Mouse (Mus musculus) layer of hippocampus, postnatal 10 days (tissue): ENCODE data around the gene Gm7029. TPM values are rescaled to one million over a fixed set of nuclear protein-coding genes. Genes with fewer than 3 reads are reported as not detected.

Experiments
- DNase-seq, 2 experiments: peaks; one replicate each; pipeline ENCODE4 v3.0.0; 2021; ENCODE audit warnings: low spot score in 2 of 2
- microRNA-seq, 2 experiments: library from miRNA; unstranded; fragments of <30 nt; microRNA quantifications; one replicate each; pipeline ENCODE4 v1.2.0; 2021
- total RNA-seq, 2 experiments: library from RNA; stranded (reverse); gene quantifications; 2 replicates each; pipeline ENCODE4 v1.2.3; 2021

Gene Gm7029
- total RNA-seq, 2 experiments from 2014 or later = not detected

- DNase-seq = no peak
These were observed 39.6 kb downstream of the Gm7029 start for GRCm38 (mm10) chr17:33913264-33913663.

GRCm38 (mm10) chr17:33913905-33914304 is 40.3 kb downstream of the Gm7029 start:
- DNase-seq = no peak

DNA sequence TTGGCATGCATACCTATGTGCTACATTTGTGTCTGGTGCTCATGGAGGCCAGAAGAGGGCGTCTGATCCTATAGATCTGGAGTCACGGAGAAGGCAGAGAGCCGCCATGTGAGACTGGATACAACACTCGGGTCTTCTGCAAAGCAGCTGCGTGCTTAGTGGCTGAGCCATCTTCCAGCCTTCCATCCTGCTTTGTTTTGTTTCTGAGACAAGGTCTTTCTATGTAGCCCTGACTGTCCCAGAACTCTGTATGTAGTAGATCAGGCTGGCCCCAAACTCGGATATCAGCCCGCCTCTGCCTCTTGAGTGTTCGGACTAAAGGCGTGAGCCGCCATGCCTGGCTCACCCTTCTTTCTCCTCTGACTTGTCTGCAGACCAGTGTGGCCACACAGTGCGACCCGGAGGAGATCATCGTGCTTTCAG is 41.3 kb downstream of the Gm7029 start:
- peak in 1 of 2 experiments; percentile 12 for DNase-seq

DNA sequence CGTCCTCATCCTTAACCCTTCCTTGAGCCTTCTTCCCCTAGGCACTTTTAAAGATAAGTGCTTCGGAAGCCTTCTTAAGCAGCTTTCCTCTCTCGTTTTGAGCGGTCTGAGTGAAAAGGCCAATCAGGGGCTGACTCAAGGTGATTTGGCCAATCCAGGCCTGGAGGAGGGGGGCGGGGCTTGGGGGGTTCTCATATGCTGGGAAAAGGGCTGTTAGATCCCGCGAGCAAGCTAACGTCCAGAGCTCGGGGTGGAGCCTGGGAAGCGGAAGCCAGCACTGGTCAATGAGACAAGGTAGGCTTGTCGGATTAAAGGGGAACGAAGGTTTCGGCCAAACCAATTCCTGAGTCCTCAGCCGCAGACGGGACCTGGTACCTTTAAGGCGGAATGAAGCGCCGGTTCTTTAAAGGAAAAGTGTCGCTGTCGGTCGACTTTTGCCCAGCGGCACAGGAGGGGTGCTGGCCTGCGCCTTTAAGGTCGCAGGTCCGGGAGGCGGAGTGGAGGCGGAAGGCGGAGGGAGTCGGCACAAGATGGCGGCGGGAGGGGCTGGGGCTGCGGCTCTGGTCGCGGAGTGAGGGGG is 42.1 kb downstream of the Gm7029 start, which contains the start of the genes Tapbp and Zbtb22:
Gene Tapbp (plus strand): TSS at position 229 of the 580 bp plus-strand sequence.
Gene Zbtb22 (plus strand): TSS at position 234 of the 580 bp plus-strand sequence.
- peak; percentile 93 to 96 for DNase-seq

DNA sequence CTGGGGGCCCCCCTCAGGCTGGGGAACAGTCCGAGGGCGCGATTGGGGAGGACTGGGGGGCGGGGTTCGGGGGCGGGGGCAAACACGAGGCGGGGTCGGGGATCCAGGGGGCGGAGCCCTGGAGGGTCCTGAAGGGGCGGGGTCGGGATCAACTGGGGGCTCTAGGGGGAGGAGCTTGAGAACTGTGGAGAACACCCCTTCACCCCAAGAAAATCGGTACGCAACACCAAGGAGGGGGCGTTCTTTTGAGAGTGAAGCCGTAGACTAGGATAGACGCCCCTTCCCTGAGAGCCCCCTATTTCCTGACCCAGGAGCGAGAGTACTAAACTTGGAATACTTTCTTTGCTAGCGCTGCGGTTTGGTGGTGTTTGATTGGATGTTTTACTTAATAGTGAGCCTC is 42.7 kb downstream of the Gm7029 start:
- no peak for DNase-seq

DNA sequence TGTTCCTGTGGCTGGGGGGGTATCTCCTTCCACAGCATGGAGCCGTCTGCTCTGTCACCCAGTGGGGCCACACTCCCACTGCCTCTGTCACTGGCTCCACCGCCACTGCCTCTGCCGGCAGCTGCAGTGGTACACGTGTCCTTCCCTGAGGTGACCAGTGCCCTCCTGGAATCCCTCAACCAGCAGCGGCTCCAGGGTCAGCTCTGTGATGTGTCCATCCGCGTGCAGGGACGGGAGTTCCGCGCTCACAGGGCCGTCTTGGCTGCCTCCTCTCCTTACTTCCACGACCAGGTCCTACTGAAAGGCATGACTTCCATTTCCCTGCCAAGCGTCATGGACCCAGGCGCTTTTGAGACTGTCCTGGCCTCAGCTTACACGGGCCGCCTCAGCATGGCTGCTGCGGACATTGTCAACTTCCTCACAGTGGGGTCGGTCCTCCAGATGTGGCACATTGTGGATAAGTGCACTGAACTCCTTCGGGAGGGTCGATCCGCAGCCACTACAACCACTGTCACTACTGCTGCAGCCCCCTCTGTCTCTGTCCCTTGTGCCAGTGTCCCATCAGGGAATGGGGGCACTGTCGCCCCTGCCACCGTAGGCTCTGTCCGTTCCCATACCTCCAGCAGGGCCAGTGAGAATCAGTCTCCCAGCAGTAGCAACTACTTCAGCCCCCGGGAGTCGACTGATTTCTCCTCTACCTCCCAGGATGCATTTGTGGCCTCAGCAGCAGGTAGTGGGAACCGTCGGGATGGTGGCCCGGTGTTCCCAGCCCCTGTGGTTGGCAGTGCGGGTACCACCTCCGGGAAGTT is 43.4 kb downstream of the Gm7029 start:
- peak in 1 of 2 experiments; percentile 20 for DNase-seq

DNA sequence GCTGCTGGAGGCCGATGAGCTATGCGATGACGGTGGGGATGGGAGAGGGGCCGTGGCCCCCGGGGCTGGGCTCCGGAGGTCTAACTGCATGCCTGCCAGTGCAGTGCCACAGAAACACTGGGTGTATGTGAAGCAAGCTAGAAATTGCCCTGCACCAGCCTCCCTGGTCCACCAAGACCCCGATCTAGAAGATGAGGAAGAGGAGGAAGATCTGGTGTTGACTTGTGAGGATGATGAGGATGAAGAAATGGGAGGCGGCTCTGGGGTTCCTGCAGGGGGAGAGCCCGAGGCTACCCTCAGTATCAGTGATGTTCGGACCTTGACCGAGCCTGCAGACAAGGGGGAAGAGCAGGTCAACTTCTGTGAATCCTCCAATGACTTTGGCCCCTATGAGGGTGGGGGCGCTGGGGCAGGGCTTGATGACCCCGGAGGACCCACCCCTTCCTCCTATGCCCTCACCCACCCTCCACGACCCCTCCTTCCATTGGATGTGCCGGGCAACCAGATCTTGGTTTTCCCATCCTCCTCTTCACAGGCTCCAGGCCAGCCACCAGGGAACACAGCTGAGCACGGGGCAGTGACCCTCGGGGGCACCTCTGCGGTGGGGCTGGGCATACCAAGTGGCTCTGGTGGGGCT is 44.1 kb downstream of the Gm7029 start:
- DNase-seq = peak in 1 of 2 experiments; percentile 20

- no peak for DNase-seq
These were observed 44.9 kb downstream of the Gm7029 start for GRCm38 (mm10) chr17:33918293-33919203.

DNA sequence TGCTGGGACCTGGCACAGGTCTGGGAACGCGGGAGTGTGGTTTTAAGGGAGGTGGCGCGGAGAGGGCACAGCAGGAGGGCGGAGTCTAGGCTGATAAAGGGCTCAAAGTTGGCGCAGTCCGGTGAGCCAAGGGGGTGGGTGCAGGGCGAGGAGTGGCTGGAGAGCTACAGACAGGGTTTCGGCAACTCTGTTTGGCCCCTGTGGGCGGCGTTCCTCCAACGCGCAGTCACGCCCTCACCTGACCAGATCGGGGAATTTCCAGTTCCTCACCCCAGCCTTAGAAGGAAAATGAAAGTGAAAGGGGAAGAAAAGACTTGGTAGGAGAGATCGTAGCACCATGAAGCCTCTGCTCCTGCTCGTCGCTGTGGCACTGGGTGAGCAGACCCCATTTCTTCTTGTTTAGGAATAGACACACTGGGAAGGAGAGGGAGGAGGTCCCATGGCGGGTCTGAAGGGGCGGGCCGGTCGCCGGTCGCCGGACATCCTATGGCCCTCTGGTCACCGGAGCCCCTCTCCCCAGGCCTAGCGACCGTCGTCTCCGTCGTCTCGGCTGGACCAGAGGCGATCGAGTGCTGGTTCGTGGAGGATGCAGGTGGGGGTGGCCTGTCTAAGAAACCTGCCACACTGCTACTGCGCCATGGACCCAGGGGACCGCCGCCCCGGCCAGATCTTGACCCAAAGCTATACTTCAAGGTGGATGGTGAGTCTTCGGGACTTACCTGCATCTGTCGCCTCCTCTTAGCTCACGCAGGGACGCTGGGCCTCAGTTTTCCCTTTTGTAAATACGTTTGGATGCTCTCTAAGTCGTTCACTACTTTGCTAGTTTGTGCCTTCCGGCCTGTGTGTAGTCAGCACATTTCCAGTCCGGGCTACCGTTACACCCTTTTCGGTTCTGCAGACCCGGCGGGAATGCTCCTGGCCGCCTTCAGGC is 46.0 kb downstream of the Gm7029 start:
- DNase-seq = peak in 1 of 2 experiments; percentile 57

DNA sequence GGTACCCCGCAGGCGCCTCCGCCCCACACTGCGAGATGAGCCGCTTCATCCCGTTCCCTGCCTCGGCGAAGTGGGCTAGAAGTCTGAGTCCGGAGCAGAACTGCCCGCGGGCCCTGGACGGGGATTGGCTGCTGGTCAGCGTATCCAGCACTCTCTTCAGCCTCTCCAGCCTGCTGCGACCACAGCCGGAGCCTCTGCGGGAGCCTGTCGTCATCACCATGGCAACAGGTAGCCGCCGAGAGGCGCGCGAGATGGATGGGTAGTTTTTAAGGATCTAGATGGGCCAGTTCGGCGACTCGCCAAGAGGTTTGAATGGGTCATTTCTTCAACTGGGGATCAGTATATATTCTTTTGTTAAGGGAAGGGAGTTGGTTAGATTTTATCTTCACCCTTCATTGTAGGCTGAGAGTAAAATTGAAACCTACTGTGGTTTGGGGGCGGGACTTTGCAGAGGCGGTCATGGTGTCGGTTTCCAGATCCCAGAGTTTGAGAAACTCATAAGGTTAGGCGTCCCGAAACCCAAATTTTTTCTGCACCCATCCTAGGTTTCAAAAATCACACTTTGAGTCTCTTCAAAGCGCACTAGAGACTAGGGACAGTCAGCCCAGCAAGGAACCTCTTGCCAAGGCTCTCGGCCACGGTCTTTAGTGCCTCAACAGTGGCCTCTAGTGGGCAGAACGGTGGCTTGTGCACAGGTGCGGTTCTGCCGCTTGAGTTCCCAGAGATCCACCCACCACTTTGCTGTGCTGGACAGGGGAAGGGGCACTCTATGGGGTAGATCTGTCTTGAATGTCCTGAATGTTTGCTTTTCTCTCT is 46.9 kb downstream of the Gm7029 start:
- peak; percentile 84 to 86 for DNase-seq

DNA sequence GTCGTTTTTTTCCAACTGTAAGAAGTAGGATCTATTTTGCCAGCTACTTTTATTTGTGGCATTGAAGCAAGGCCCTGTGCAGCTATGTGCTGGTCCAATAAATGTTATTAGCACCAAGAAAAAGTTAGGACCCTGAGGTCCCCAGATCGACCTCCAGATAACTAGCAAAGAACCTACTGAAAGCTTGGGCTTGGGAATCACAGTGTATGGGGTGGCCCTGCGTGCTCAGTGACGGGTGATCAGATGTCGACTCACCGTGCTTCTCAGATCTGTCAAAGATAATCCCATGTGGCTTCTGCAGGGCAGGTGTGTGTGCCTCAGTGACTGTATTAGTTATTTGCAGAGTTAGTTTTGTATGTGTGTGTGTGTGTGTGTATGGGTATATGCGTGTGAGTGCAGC is 47.7 kb downstream of the Gm7029 start:
- DNase-seq = no peak

Small RNAs within 50 kb of the gene (microRNA-seq; reads per million reads assigned to microRNA genes)
- 0 reads per million in 2 experiments for gene Gm27740

Other genes with a start within 250 kb of the Gm7029 start
- gene Zfp414, start 244.7 kb upstream of the Gm7029 start, total RNA-seq = 10 to 100 TPM; 48.0 to 53.1 TPM
- gene Pram1, start 235.8 kb upstream of the Gm7029 start, total RNA-seq = under 1 TPM in 1 of 2 experiments, not detected in 1; 0.27 TPM
- 100 to 1,000 TPM; 138 to 167 TPM for gene Hnrnpm, start 187.0 kb upstream of the Gm7029 start, total RNA-seq
- gene March2, start 155.2 kb upstream of the Gm7029 start, total RNA-seq = 10 to 100 TPM; 74.1 to 76.0 TPM
- 100 to 1,000 TPM; 252 to 307 TPM for gene Rab11b, start 113.3 kb upstream of the Gm7029 start, total RNA-seq
- gene Angptl4, start 92.0 kb upstream of the Gm7029 start, total RNA-seq = 1 to 10 TPM; 6.9 to 9.5 TPM
- gene Kank3, start 63.3 kb upstream of the Gm7029 start, total RNA-seq = 10 to 100 TPM; 38.0 to 51.2 TPM
- 100 to 1,000 TPM; 919 to 984 TPM for gene Rps28, start 49.3 kb upstream of the Gm7029 start, total RNA-seq
- gene Ndufa7, start 49.3 kb upstream of the Gm7029 start, total RNA-seq = 100 to 1,000 TPM; 244 to 245 TPM
- gene Cd320, start 30.7 kb upstream of the Gm7029 start, total RNA-seq = 10 to 100 TPM; 25.1 to 27.1 TPM
- gene Kifc1, start 16.8 kb downstream of the Gm7029 start, total RNA-seq = 1 to 10 TPM; 5.6 to 6.8 TPM
- gene Platr17, start 31.3 kb downstream of the Gm7029 start, total RNA-seq = 1 to 10 TPM in 1 of 2 experiments, under 1 TPM in 1; 0.87 to 1.1 TPM
- gene Daxx, start 35.6 kb downstream of the Gm7029 start, total RNA-seq = 10 to 100 TPM; 23.9 to 29.6 TPM
- 10 to 100 TPM; 36.3 to 40.7 TPM for gene Tapbp, start 42.1 kb downstream of the Gm7029 start, total RNA-seq
- gene Zbtb22, start 42.1 kb downstream of the Gm7029 start, total RNA-seq = 10 to 100 TPM; 29.4 to 30.5 TPM
- gene Rgl2, start 55.7 kb downstream of the Gm7029 start, total RNA-seq = 10 to 100 TPM; 60.2 to 80.6 TPM
- gene Pfdn6, start 66.5 kb downstream of the Gm7029 start, total RNA-seq = 100 to 1,000 TPM in 1 of 2 experiments, 10 to 100 TPM in 1; 83.1 to 106 TPM
- gene Wdr46, start 66.8 kb downstream of the Gm7029 start, total RNA-seq = 10 to 100 TPM; 21.8 to 24.8 TPM
- gene B3galt4, start 77.7 kb downstream of the Gm7029 start, total RNA-seq = 1 to 10 TPM; 6.2 to 6.7 TPM
- 10 to 100 TPM; 80.4 to 81.7 TPM for gene Vps52, start 82.0 kb downstream of the Gm7029 start, total RNA-seq
- 100 to 1,000 TPM; 453 to 457 TPM for gene Rps18, start 82.2 kb downstream of the Gm7029 start, total RNA-seq
- 10 to 100 TPM; 11.1 to 14.3 TPM for gene H2-K1, start 126.5 kb downstream of the Gm7029 start, total RNA-seq
- gene Ring1, start 150.8 kb downstream of the Gm7029 start, total RNA-seq = 10 to 100 TPM; 27.8 to 34.2 TPM
- 10 to 100 TPM; 48.6 to 51.6 TPM for gene H2-Ke6, start 154.2 kb downstream of the Gm7029 start, total RNA-seq
- gene Slc39a7, start 157.8 kb downstream of the Gm7029 start, total RNA-seq = 100 to 1,000 TPM in 1 of 2 experiments, 10 to 100 TPM in 1; 82.8 to 108 TPM
- 10 to 100 TPM; 70.1 to 70.2 TPM for gene Rxrb, start 158.0 kb downstream of the Gm7029 start, total RNA-seq
- gene Col11a2, start 165.6 kb downstream of the Gm7029 start, total RNA-seq = 10 to 100 TPM; 14.5 to 22.0 TPM
- gene H2-Oa, start 218.5 kb downstream of the Gm7029 start, total RNA-seq = under 1 TPM in 1 of 2 experiments, not detected in 1; 0.34 TPM
- 10 to 100 TPM; 34.4 to 38.6 TPM for gene H2-DMa, start 245.7 kb downstream of the Gm7029 start, total RNA-seq
- gene Brd2, start 248.8 kb downstream of the Gm7029 start, total RNA-seq = 100 to 1,000 TPM; 252 to 263 TPM